Mouse (Mus musculus): ENCODE results near the gene Fam129b.

DNA sequence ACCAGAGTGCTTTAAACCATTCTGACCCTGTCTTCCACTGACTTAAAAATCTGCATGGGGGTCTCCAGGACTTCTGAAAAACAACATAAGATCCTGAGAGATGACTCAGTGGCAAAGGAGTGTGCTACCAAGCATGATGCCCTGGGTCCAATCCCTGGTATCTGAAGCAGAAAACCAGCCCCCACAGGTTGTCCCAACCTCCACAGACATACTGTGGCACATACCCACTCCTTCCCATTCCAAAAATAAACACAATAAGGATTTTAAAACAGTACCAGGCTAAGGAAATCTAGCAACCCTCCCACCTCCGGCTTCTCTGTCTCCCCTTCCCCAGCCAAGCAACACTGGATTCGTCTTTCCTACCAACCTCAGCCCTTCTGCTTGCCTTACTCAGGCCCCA lies 36.7 kb upstream of the Fam129b start:
- TF ChIP-seq CTCF (IDR thresholded peaks at IDR 0.05; ENCODE audit: low read depth, low read length) (no peak), GATA1 (IDR thresholded peaks at IDR 0.05; ENCODE audit: borderline replicate concordance, low read length) (no peak)

Data from G1E (cell line).